17 mouse cellular contexts compared by ENCODE assay signal in the genomic region with DNA sequence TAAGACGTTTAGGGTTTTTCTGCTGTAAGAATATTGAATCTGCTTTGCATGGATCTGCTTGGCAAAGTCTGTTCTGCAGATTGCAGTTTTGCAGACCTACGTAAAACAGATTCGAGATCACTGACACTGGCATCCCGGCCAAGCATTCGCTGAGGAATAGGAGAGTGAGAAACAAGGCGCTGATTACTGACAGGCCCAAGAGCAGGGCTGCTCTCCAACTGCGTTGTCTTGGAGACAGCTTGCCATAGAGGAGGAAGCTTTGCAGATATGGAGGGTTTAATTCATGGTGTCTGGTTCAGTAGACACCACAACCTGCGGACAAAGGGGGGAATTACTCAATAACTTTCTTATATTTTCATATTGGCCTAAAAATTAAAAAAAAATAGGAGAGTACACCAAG. TPM values are rescaled to one million over a fixed set of nuclear protein-coding genes. Genes with fewer than 3 reads are reported as not detected.
DNase-seq lines count a peak whose midpoint lies in the region; ATAC-seq lines count a peak whose summit lies in the region.
"Had no signal": no experiment of that assay in that cellular context is flagged by ENCODE, and none has a peak within 500 bp of the region (broad histone marks: within the 10 kb centered on the region; RNA-seq: fewer than 3 reads in every experiment).

No protein-coding gene starts in this region.

- H3K4me3 ChIP-seq in forebrain, embryonic 13.5 days: no peak overlapping the region
- H3K4me3 ChIP-seq in forebrain, embryonic 10.5 days: no peak overlapping the region
- no peak overlapping the region for H3K4me3 ChIP-seq in forebrain, embryonic 16.5 days (replicated peaks; ENCODE audit: low read length)
- H3K4me3 ChIP-seq in midbrain, embryonic 16.5 days (ENCODE audit: low read depth, low read length): no peak overlapping the region
- H3K4me3 ChIP-seq in kidney, embryonic 15.5 days (replicated peaks): no peak overlapping the region
- H3K4me3 ChIP-seq: embryonic facial prominence, embryonic 15.5 days; heart, embryonic 13.5 days; limb, embryonic 12.5 days; stomach, embryonic 15.5 days had no signal

- ATAC-seq in forebrain, embryonic 13.5 days: no peak
- ATAC-seq in forebrain, embryonic 16.5 days: 0 out of 2 replicates have a peak, but pooled peaks have one; percentile 29
- no peak for ATAC-seq in midbrain, embryonic 16.5 days
- ATAC-seq in kidney, embryonic 15.5 days (replicated peaks; ENCODE audit: low FRiP score): no peak

- 49% methylated on average over 8 of the region's 8 CpGs for whole genome bisulfite sequencing in forebrain, embryonic 13.5 days
- 63% methylated on average over 8 of the region's 8 CpGs for WGBS in forebrain, embryonic 10.5 days
- WGBS in forebrain, embryonic 16.5 days: 40% methylated on average over 8 of the region's 8 CpGs
- 40% methylated on average over 8 of the region's 8 CpGs for WGBS in midbrain, embryonic 16.5 days
- 61% methylated on average over 8 of the region's 8 CpGs for WGBS in kidney, embryonic 15.5 days

- peaks cover 14% of the 10 kb centered on the region; the same call in 1 of the 2 replicates for H3K4me1 ChIP-seq in forebrain, embryonic 13.5 days
- peaks cover 21% of the 10 kb centered on the region for H3K4me1 ChIP-seq in forebrain, embryonic 10.5 days
- peaks cover 2% of the 10 kb centered on the region for H3K4me1 ChIP-seq in forebrain, embryonic 16.5 days (replicated peaks; ENCODE audit: control insufficient read depth, insufficient read depth, low read length)
- 0 out of 2 replicates have a peak, but pooled peaks cover 2% of the 10 kb centered on the region for H3K4me1 ChIP-seq in midbrain, embryonic 16.5 days (ENCODE audit: control insufficient read depth, insufficient read depth, low read length)
- peaks cover 6% of the 10 kb centered on the region; the same call in 1 of the 2 replicates for H3K4me1 ChIP-seq in kidney, embryonic 15.5 days
- H3K4me1 ChIP-seq: embryonic facial prominence, embryonic 15.5 days had no signal

- 0 out of 2 replicates have a peak overlapping the region, but pooled peaks have one; percentile 22 for H3K4me2 ChIP-seq in forebrain, embryonic 13.5 days
- H3K4me2 ChIP-seq in forebrain, embryonic 16.5 days (ENCODE audit: low read length): no peak overlapping the region; the same call in 1 of the 2 replicates
- peak overlapping the region; percentile 29; the same call in 1 of the 2 replicates for H3K4me2 ChIP-seq in midbrain, embryonic 16.5 days (ENCODE audit: low read length)
- no peak overlapping the region for H3K4me2 ChIP-seq in kidney, embryonic 15.5 days
- H3K4me2 ChIP-seq: embryonic facial prominence, embryonic 15.5 days; heart, embryonic 13.5 days; limb, embryonic 12.5 days; stomach, embryonic 15.5 days had no signal

- H3K27me3 ChIP-seq in forebrain, embryonic 13.5 days: no peaks in the 10 kb centered on the region
- no peaks in the 10 kb centered on the region for H3K27me3 ChIP-seq in forebrain, embryonic 10.5 days (ENCODE audit: poor library complexity, severe bottlenecking)
- no peaks in the 10 kb centered on the region for H3K27me3 ChIP-seq in forebrain, embryonic 16.5 days (replicated peaks; ENCODE audit: control insufficient read depth, insufficient read depth, low read length)
- H3K27me3 ChIP-seq in midbrain, embryonic 16.5 days (ENCODE audit: control insufficient read depth, insufficient read depth, low read depth, low read length): no peaks in the 10 kb centered on the region
- H3K27me3 ChIP-seq in kidney, embryonic 15.5 days: no peaks in the 10 kb centered on the region
- H3K27me3 ChIP-seq: embryonic facial prominence, embryonic 15.5 days; heart, embryonic 13.5 days; limb, embryonic 12.5 days; stomach, embryonic 15.5 days had no signal

- no peaks in the 10 kb centered on the region for H3K36me3 ChIP-seq in forebrain, embryonic 13.5 days (ENCODE audit: poor library complexity, severe bottlenecking)
- H3K36me3 ChIP-seq in forebrain, embryonic 10.5 days (replicated peaks): no peaks in the 10 kb centered on the region
- no peaks in the 10 kb centered on the region for H3K36me3 ChIP-seq in forebrain, embryonic 16.5 days (ENCODE audit: control insufficient read depth, insufficient read depth)
- H3K36me3 ChIP-seq in midbrain, embryonic 16.5 days (ENCODE audit: control insufficient read depth, insufficient read depth, low read length): no peaks in the 10 kb centered on the region
- no peaks in the 10 kb centered on the region for H3K36me3 ChIP-seq in kidney, embryonic 15.5 days
- H3K36me3 ChIP-seq: embryonic facial prominence, embryonic 15.5 days; heart, embryonic 13.5 days; limb, embryonic 12.5 days; stomach, embryonic 15.5 days had no signal

- no peak overlapping the region for H3K27ac ChIP-seq in forebrain, embryonic 13.5 days
- no peak overlapping the region for H3K27ac ChIP-seq in forebrain, embryonic 10.5 days
- no peak overlapping the region for H3K27ac ChIP-seq in forebrain, embryonic 16.5 days (ENCODE audit: low read length)
- peak overlapping the region; percentile 39 for H3K27ac ChIP-seq in midbrain, embryonic 16.5 days (ENCODE audit: low read length)
- H3K27ac ChIP-seq in kidney, embryonic 15.5 days: no peak overlapping the region
- H3K27ac ChIP-seq: embryonic facial prominence, embryonic 15.5 days; heart, embryonic 13.5 days; limb, embryonic 12.5 days; stomach, embryonic 15.5 days had no signal

- H3K9ac ChIP-seq in forebrain, embryonic 13.5 days: no peak overlapping the region
- no peak overlapping the region for H3K9ac ChIP-seq in forebrain, embryonic 16.5 days (replicated peaks; ENCODE audit: low read depth, low read length)
- no peak overlapping the region for H3K9ac ChIP-seq in midbrain, embryonic 16.5 days (ENCODE audit: low read depth, low read length)
- H3K9ac ChIP-seq in kidney, embryonic 15.5 days: no peak overlapping the region
- H3K9ac ChIP-seq: embryonic facial prominence, embryonic 15.5 days; heart, embryonic 13.5 days; limb, embryonic 12.5 days; stomach, embryonic 15.5 days had no signal

- H3K9me3 ChIP-seq in forebrain, embryonic 13.5 days (replicated peaks): peaks cover 10% of the 10 kb centered on the region
- H3K9me3 ChIP-seq in forebrain, embryonic 10.5 days: peaks cover 14% of the 10 kb centered on the region
- H3K9me3 ChIP-seq in forebrain, embryonic 16.5 days (ENCODE audit: control insufficient read depth, low read length): 0 out of 2 replicates have a peak, but pooled peaks cover 2% of the 10 kb centered on the region
- H3K9me3 ChIP-seq in midbrain, embryonic 16.5 days (replicated peaks; ENCODE audit: control insufficient read depth, low read length, poor library complexity, severe bottlenecking): peaks cover 2% of the 10 kb centered on the region; the same call in 1 of the 2 replicates
- no peaks in the 10 kb centered on the region for H3K9me3 ChIP-seq in kidney, embryonic 15.5 days (replicated peaks)
- H3K9me3 ChIP-seq: embryonic facial prominence, embryonic 15.5 days; heart, embryonic 13.5 days; stomach, embryonic 15.5 days had no signal

- intact Hi-C loops in left cerebral cortex, postnatal 4 days (cut with DNase I): no loop called here

- no peak for DNase-seq in forebrain, embryonic 10.5 days (ENCODE audit: extremely low spot score, low spot score)
- peak; percentile 11 for DNase-seq in left cerebral cortex, postnatal 4 days
- DNase-seq in left cerebral cortex, adult 8-10 months (ENCODE audit: low spot score in 2 of 2): no peak
- DNase-seq: adrenal gland, postnatal 10 days; B cell, adult 2 months; gastrocnemius, postnatal 36 days; lung, postnatal 4 days; thymus, postnatal 36 days had no signal

RNA-seq across cellular contexts. Expression of gene Ndn, which starts 4.9 kb away (rescaled TPM):
- polyA plus RNA-seq in forebrain, embryonic 13.5 days (2015; fragmentation: Nextera tagmentation; extraction: Ambion mirVana): 381 and 439 TPM in 2 replicates
- polyA plus RNA-seq in forebrain, embryonic 10.5 days (2016; fragmentation: Nextera tagmentation; extraction: Ambion mirVana): 70.7 and 79.9 TPM in 2 replicates
- total RNA-seq in left cerebral cortex, postnatal 4 days (2021): 100 to 1,000 TPM; 202 to 230 TPM
- 100 to 1,000 TPM; 118 to 125 (median 122) TPM for total RNA-seq in left cerebral cortex, adult 8-10 months (2022)
- 349 and 529 TPM in 2 replicates for polyA plus RNA-seq in forebrain, embryonic 16.5 days (2015; fragmentation: Nextera tagmentation; extraction: Ambion mirVana)
- polyA plus RNA-seq in midbrain, embryonic 16.5 days (2015; fragmentation: Nextera tagmentation; extraction: Ambion mirVana): 796 and 800 TPM in 2 replicates
- polyA plus RNA-seq in kidney, embryonic 15.5 days (2015; fragmentation: Nextera tagmentation; extraction: Ambion mirVana): 74.4 and 85.4 TPM in 2 replicates
- total RNA-seq: neutrophil, adult 5-6 weeks had no signal

RNA-seq across cellular contexts. Expression of gene Magel2, which starts 25.5 kb away (rescaled TPM):
- polyA plus RNA-seq in forebrain, embryonic 13.5 days (2015; fragmentation: Nextera tagmentation; extraction: Ambion mirVana): 16.6 and 22.1 TPM in 2 replicates
- 4.2 and 4.6 TPM in 2 replicates for polyA plus RNA-seq in forebrain, embryonic 10.5 days (2016; fragmentation: Nextera tagmentation; extraction: Ambion mirVana)
- 10 to 100 TPM in 1 of 2 experiments, 1 to 10 TPM in 1; 6.7 to 12.1 TPM for total RNA-seq in left cerebral cortex, postnatal 4 days (2021)
- total RNA-seq in left cerebral cortex, adult 8-10 months (2022): 1 to 10 TPM; 1.5 to 3.2 (median 2.4) TPM
- polyA plus RNA-seq in forebrain, embryonic 16.5 days (2015; fragmentation: Nextera tagmentation; extraction: Ambion mirVana): 5.1 and 14.1 TPM in 2 replicates
- 22.4 and 26.1 TPM in 2 replicates for polyA plus RNA-seq in midbrain, embryonic 16.5 days (2015; fragmentation: Nextera tagmentation; extraction: Ambion mirVana)
- 0.87 and 1.2 TPM in 2 replicates for polyA plus RNA-seq in kidney, embryonic 15.5 days (2015; fragmentation: Nextera tagmentation; extraction: Ambion mirVana)
- total RNA-seq: gastrocnemius, postnatal 36 days; neutrophil, adult 5-6 weeks had no signal

Comparison
In these comparisons a context has a peak if more than half of its experiments do, and no peak if none do; other contexts are left out.
1. H3K4me2 ChIP-seq: peak in forebrain, embryonic 13.5 days (single experiment) and midbrain, embryonic 16.5 days (single experiment); none in forebrain, embryonic 16.5 days (single experiment) and kidney, embryonic 15.5 days (single experiment).